Mouse (Mus musculus) thymus, adult 2 months (tissue): ENCODE results near the gene Cdk16.

Experiments used
- CTCF ChIP-seq: fragments of 200-500 bp; IDR thresholded peaks from 2 replicates; pipeline ENCODE4 v1.5.1; 2012; ENCODE audit warnings: mild to moderate bottlenecking, control low read depth, low read length, moderate library complexity, borderline replicate concordance; ENCODE audit not compliant: control insufficient read depth, poor library complexity, insufficient read depth; ENCODE audit errors: extremely low read depth
- POLR2A ChIP-seq: fragments of 200-500 bp; IDR thresholded peaks from 2 replicates; pipeline ENCODE4 v1.6.1; 2012; ENCODE audit warnings: mild to moderate bottlenecking, low read length, control low read depth, moderate library complexity; ENCODE audit not compliant: control insufficient read depth, poor library complexity, insufficient read depth; ENCODE audit errors: extremely low read depth

DNA sequence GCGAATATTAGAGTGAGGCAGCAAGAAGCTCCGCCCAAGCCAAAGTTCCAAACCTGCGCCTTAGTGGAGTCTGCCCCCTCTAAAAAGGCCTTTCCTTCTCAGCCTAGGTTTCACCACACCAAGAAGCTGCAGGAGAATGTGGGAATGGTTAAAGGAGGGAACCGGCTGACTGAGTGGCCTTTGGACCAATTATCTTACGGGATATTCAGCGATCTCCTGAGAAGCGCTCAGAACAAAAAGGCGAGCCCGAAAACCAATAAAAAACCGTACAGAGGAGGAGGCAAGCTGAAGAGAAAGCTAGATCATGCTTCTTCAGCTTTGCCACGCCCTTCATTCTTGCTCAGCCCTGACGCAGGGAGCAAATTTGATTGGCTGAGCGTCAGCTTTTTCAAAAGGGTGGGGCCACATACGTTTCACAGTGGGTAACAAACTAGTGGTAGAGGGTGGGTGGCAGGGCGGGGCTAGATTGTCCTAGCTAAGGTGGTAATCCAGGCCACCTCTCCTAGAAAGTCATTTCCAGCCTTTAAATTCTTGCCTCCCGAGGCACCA, at the start of gene Cdk16:
- no peak for TF ChIP-seq CTCF
- TF ChIP-seq POLR2A = no peak
